Mouse (Mus musculus) thymus, postnatal 14 days (tissue): Measurements from ENCODE around the gene Kdm6b.

Experiments used
- DNase-seq: peaks from one replicate; pipeline ENCODE4 v3.0.0; 2021

Gene Kdm6b

DNA sequence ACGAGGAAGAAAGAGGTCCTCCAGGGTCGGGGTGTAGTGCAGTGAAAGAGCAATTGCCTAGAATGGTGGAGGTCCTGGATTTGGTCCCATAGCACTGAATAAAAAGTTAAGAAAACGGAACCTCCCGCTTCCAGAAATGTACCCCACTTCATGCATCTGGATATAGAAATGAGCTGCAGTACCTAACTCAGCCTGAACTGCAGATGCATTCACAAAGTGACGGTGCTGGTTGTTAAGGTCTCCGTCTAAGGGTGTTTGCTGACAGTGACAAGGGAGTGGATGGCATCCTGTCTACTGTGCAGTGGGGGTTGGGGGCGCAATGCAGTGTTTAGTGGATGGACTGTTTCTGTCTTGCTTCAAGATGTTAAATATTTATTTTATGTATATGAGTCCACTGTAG, 26.7 kb downstream of the Kdm6b start:
- DNase-seq, result no peak

DNA sequence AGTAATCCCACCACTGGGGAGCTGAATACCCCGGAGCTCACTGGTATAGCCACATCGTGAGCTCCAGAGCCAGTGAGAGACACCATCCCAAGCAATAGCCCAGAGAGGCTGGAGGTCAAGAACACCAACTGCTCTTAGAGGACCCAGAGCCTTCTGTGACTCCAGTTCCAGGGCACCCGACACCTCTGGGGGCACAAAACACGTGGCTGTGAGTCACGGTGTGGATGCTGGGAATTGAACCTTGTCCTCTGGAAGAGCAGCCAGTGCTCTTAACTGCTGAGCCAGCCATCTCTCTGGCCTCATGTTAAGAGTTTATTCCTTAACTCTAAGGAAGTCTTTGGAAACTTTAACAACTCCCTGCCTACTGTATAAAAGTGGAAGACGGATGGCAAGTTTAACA, 28.5 kb downstream of the Kdm6b start:
- DNase-seq, result no peak

DNA sequence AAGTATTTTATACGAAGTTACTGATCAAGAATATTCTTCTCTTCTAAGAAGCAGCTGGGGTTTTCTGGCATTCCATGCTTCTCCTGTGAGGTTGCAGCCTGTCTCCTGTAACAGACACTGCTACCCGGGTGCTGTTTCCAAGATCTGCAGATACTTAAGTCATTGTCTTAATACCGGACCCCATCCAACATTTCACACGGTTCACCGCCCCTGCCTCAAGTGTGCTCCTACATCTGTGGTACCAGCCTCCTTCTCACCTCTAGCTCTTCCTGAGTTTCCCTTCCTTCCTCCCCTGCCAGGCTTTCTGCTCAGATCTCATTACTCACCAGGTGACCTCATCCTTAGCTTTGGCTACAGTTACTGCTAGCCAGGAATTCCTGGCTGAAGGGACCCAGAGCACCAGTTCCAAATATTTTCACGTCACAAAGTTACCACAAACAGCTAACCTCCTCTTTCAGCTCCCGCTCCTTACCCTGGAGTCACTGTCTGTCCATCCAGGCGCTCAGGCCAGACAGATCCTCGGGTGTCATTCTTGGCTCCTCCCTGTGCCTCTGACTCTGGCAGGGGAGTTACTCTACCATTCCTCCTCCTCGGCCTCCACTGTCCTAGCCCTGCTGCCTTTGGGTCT, 30.9 kb downstream of the Kdm6b start:
- DNase-seq, result no peak

DNA sequence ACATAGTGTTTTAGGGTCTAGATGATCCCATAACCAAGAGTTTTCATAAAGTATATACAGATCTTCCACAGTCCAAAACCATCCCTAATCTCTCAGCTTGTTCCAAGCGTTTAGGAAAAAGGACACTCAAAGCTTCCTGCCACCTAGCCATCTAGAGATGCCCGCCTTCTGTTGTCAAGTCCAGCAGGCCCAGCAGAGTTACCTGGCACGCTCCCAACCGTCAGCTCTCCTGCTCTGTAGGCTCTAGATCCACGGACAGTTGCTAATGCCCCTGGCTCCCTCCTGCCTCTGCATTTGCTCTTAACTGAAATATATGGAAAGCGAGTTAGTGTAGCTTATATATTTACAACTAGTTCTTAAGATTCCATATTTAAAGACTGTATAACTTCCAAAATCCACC, 32.1 kb downstream of the Kdm6b start:
- no peak for DNase-seq

DNA sequence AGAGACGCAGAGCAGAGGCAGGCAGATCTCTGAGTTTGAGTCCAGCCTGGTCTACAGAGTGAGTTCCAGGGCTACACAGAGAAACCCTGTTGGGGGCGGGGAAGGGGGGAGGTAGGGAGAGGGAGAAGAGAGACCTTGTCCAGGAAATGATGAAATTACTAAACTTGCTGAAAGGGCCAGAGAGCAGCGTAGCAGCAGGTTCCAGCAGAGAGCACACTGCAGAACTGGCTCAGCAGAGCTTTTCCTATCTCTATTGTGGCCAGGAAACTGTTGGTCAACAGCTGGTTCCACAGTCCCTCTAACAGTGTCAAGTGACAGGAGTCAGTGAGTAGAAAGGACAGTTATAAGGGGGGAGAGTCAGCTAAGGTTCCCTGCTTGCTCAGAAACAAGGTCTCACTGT, 33.9 kb downstream of the Kdm6b start:
- no peak for DNase-seq

DNA sequence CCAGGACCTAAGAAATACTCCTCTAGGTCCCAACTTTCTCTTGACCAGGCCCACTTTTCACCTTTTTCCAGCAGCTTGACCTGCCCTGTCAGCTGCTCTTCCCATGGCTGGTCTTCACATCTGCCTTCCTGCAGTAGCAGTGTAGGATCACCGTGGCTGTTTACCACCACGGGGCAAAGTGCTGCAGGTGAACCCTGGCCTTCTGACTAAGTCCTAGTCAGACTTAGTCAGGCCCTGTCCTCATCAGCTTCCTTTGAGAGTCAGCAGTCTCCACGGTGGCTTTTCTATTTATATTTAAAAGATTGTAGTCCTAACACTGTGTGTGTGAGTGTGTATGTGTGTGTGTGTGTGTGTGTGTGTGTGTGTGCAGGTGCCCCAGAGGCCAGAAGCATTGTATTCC, 35.7 kb downstream of the Kdm6b start:
- DNase-seq, result no peak

DNA sequence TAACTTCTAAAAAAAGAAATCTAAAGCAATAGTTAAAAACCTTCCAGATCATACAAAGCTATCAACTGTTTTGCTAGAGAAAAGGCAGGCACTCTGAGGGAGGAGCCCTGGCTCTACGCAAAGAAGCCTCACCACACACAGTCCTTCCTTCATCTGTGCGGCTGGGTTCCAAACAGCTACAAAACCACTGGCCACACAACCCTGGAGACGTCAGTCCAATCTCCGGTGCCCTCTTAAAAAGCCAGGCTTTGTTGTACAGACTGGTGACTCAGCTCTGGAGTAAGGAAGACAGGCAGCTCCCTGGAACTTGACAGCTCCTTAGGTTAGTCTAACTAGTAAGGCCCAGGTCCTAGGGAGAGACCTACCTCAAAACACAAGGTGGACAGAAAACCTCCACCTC, 37.8 kb downstream of the Kdm6b start:
- DNase-seq, result no peak

DNA sequence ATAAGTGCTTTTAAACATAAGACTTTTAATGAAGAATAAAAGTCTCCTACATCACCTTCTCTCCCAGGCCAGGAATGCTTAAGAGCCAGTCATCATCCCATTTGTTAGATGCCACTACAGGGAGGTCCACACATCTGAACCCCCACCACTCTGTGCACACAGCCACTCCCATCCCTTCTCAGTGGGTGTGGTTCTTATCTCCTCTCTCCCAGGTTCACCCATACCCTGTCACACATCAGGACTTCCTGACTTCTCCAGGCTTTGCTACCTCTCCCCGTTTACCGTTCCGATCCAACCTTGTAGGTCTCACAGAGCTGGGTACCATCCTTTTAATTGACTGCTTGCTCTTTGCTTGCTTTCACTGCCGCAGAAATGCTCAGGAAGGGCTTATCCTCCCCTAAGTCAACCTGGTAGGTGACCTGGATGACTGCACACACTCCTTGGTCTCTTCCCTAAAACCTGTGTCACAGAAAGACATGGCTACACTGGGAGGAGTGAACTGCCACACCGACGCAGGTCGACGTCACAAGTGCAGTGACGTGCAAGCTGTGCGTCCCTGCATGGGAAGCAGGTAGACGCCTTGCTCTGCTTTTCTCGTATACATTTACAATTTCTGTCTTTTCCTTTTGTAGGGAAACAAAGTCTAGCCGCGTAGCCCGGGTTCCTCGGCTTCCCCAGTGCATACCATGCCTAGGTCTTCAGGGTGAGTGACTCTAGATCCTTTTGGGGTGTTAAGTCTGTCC, 40.1 kb downstream of the Kdm6b start:
- no peak for DNase-seq

DNA sequence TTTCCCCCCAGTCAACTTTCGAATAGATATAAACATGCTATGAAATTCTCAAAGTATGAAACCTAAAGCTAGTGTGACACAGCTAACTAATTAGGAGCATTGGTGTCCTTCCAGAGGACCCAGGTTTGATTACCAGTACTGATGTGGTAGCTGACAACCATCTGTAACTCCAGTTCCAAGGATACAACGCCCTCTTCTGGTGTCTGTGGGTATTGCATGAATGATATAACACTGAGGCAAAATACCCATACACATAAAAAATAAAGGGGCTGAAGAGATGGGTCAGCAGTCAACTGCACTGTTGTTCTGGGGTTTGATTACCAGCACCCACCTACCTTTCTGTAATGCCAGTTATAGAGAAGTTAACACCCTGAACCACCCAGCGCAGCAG, 40.7 kb downstream of the Kdm6b start:
- peak; percentile 23 for DNase-seq

DNA sequence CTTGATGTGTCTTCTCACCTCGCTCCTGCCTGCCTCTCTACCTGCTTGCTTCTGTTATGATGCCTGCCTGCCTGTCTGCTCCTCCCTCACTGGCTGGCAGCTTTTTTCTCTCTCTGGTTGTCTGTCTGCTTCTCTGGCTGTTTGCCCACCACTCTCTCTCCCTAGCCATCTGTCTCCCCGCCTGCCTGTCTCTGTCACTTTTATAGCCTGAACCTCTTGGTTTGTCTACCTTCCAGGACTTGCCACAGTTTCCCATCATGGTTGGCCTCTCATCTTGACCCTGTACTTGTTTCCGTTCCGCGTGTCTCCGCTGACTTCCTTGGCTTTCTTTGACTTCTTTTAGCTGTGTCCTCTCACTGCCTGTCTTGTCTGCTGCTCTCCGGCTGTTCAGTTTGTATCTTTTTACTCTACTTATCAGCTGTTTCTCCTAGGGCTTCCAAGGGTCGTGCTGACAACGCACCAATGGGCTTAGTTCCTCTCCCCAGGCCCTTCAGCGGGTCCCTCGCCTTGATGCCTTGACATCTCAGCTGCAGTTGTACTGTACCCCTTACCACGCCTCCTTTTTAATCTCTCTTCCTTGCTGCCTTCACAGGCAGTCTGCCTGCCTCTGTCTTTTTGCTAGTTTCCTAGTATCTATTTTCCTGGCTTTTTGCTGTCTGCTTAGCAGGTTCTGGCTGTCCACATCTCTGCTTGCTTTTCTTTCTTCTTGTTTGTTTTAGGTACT, 41.3 kb downstream of the Kdm6b start:
- DNase-seq, result peak; percentile 19

DNA sequence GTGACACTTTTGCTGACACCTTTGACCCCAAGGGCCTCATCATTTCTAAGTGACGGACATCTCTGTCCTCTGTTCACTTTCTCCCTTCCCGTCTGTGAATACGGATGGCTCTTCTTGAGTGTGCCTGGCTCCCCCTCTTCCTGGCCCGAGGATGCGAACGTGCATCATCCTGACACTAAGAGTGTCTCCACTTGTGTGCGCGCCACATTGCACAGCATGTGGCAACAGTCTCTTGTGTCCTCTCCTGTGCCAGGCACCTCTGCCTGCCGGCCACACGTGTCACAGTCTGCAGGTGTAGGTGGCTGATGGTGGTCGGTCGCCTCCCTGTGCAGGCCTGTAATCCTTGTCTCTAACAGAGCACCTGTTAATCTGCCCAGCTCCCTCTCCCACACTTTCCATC, 41.9 kb downstream of the Kdm6b start:
- no peak for DNase-seq

DNA sequence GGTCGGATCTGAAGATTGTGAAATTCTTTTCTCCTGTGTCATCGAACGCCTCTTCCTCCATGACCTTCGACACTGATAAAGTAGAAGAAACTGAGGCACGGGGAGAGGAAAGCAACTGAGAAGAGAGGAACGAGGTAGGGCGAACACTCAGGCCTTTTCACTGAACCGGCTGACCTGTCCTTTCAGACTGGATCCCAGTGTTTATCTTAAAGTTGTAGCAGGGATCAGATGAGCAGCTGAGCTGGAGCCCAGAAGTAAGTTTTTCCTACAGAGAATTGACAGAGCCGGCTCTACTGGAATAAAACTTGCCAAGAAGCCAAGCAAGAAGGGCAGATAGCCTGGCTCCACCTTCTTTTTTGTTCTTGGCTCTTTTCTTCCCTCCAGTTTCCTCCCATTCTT, 42.7 kb downstream of the Kdm6b start:
- DNase-seq, result no peak

DNA sequence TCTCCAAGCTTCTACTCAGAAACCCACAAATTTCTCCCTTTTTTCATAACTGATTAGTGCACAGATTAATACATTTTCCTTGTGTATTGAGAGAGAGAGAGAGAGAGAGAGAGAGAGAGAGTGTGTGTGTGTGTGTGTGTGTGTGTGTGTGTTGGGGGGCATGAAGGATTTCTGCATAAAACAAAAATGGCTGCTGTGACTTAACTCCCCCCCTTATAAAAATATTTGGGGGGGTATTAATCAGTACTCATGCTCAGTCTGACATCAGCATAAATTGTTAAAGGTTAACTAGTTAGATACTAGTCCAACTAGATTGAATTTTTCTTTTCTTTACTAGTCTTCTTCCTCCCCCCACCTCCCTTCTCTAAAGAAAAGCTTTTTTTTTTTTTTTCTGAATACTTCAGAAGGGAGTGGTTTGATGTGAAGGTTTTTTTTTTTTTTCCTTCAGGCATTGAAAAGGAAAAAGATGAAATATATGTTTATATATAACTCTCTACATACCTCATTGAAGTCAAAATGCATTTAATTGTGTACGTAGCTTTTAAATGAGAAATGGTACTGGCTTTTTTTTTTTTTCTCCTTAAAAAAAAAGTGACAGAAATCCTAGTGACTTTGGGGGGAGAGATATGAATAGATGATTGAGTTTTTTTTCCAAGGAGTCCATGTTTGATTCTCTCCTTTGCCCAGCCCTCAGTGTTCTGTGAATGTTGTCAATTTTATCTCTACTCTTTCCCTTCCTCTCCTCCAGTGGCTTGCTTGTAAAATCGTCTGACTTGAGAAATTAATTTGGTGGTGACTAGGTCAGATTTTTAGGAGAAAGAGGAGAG, 43.3 kb downstream of the Kdm6b start:
- no peak for DNase-seq

DNA sequence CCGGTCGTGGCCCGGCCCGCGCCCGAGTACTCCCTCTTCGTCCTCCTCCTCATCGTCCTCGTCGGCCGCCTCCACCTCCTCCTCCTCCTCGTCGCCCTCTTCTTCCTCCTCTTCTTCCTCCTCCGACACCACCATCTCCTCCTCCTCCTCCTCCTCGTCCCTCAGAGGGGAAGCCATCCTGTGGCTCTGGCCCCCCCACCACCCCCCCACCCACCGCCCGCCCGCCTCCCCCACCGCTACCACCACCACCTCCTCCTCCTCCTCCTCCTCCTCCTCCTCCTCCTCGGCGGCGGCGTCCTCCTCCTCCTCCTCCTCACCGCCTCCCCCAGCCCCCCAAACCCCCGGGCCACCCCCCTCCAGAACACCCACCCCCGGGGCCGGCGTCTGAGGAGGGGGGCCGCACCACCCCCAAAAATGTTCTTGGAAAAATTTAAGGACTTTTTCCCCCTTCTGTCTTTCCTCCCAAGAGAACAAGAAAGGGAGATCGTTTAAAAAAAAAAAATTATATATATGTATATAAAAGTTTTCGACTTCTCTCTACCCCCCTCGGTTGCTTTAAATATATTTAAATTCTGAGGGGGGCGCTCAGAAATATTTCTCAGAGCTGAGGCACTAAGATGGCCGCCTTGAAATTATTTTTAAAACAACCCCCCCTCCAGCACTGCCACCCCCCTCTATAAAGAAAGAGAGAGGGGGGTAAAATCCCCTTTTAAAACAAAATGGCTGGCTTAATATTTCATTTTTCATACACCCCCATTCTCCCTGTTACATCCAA, 44.1 kb downstream of the Kdm6b start, which contains the start of gene Chd3:
Chd3 (minus strand) TSS at position 192 of the 775 bp plus-strand sequence.
- DNase-seq, result peak; percentile 44

DNA sequence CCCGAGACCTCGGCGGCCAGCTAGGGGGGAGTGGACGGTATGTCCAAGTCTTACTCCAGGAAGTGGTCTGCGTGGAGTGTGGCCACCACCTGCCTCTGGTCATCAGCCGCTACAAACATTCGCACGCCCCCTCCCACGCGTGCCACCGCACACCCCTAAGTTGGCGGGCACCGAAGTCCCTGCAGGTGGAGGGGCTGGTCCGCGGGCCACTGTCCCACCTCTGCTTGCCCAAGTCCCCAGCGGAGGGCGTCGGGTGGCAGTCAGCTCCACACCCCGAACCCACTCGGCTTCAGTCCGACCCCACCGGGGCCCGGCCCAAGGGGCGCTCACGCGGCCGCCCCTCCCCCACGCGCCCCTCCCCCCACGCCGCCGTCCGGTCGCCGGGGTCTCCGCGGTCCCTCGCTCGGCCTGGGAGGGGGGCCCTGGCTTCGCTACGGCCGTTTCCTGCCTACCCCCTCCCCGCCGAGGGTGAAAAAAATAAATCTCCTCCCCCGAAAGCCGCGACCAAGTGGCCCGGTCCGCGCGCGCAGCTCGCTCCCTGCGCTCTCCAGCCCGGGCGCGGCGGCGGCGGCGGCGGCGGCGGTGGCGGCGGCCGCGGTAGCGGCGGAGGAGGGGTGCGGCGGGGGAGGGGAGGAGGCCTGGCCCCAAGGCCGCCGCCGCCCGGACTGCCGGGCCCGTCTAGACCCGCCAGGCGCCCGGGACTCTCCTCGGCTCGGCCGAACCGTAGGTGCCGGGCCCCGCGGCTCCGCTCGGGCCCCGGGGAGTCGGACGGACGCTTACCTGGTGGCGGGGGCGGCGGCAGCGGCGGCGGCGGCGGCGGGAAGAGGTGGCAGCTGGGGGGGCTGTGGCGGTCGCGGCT, 44.9 kb downstream of the Kdm6b start:
- peak; percentile 59 for DNase-seq

DNA sequence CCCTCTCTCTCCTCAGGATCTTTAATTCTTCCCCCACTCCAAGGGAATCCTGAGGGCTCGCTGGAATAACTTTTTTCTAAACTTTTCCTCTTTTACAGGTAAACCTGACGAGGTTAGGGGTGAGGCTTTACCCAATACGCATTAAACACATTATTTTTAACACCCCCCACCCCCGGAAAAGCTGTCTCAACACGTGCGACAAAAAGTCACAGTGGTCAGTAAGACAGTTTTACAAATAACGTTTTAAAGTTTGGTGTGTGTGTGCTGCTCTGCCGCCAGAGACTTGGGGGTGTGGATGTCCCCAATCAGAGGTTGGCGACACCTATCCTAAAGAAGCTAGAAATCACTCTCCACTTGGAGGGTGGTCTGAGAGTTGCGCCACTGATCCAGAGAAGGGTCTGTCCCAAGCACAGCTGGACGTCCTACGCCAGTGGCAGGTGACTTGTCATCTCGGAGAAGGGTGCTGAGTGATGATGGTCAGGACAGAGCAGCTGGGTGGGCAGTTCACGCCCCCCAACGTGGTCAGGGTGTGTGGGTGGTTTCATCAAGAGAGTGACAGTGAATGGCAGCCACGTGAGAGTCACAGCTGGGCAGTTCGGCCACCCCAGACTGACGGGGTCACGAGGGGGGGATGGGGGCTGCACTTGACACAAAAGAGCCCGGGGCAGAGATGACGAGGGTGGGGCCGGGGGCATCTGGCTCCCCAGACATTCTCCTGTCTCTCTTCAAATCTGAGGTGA, 45.7 kb downstream of the Kdm6b start:
- peak; percentile 20 for DNase-seq

DNA sequence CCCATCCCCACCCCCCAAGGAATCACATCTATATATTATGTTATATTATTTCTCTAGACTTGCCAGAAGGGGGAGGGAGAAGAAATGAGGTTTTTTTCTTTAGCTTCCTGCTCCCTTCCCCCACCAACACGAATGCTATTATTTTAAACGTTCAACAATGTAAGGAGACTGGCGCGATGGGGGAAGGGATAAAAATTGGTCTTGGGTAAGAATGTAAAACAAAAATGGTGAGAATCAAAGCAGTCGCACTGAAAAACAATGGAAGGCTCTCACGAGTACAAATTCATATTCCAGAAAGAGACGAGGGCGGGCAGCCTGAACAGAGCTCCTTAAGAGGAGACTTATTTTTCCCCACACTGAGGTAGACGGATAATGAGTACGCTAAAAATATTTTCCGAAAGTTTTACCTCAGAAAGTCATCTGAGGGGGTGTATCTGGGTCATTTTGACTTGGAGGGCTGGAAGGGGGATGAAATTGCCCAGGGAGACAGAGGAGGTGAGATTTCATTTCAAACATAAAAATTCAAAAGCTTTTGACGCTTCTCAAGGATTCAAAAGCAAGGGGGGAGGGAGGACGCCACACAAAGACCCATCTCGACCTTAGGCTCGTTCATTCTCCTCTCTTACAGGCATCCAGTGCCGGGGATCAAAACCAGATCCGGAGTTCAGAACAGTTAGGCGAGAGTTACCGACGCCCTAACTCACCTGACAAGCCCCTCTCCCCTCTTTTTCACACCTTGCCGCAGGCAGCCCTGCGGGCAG, 46.4 kb downstream of the Kdm6b start:
- DNase-seq, result peak; percentile 56

DNA sequence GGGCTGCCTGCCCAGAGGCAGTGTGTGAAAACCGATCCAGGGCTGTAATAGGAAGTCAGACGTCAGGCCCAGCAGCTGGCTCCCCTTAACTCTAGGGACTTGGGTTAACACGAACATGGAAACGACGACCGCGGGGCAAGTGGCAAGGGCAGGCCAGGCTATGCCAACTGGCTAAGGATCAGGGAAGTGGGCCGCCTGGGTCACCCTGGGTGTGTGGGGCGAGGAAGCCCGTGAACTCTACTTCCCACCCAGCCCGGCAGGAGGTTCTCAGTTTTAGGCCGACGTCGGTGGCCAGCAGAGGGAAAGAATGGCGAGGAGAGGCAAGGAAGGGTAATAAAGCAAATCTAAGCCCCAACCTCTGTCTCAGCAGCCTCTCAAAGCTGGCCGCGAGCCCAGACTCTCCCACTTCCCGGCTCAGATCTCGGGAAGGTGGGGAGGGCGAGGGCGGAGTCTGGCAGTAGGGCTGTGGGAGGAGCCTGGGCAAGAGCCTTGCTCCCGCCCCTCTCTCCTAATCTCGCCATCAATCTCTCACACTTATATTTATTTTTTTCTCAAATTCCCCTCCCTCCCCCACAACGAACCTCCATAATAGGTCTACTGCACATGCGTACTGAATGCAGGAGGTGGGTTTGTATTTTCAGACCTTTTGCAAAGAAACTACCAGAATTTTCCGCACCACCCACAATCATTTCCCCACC, 47.2 kb downstream of the Kdm6b start:
- DNase-seq, result peak; percentile 89

DNA sequence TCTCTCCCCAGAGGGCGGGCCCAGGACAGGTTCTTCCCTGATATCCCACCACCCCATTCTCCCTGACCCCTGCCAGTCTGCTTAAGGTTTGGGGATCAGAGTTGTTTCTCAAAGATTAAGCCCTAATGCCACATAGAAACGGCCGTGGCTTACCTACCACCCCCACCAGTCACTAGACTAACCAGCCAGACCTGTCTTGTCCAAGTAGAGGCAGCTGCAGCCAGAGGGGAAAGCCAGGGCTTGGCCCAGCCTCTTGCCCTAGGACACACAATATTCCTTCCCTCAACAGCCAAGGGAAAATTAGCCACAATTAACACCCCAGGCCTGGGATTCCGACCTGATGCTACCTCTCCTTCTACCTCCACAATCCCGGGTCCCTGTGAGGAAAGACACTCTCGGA, 47.8 kb downstream of the Kdm6b start:
- DNase-seq, result no peak
